Mouse (Mus musculus): ENCODE results near the gene Apbb2. TPM values are rescaled to one million over a fixed set of nuclear protein-coding genes. Genes with fewer than 3 reads are reported as not detected.

Gene Apbb2
- polyA plus RNA-seq, 1 experiment from 2014 or later: 48.9 TPM

DNA sequence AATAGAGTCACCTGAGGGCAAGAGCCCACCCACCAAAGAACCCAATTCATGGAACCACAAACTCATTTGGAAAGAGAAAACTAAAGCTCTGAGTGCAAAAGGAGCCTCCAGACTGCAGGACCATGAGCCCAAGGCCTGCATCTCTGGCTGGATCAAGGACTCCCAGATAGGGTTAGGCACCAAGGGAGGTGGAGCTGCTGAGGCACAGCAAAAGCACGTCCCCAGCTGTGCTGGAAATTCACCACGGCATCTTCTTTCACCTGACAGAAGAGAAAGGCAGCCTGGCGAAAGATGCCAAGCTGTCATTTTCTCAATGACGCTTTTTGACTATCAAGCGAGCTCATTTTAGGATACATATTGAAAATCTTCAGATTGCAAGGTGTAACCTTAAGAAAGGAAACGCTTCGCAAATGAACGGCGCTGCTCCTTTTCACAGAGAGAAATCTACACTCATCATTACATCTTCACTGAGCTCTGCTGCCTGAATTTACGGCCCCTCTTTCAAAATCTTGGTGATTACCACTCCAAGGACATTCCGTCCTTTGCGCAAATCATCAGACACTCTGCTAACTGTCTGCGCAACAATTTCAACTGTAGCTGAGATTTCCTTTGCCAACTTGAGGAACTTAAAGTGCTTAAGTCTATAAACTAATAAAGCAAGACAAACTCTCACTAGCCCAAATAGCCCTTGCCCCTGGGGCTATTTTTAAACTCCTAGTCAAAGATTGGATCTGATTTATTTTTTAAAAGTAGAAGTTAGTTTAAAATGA lies 46.3 kb downstream of the Apbb2 start:
- peak; percentile 97 for TF ChIP-seq EP300 (IDR thresholded peaks at IDR 0.05)
- no peak for TF ChIP-seq CTCF (IDR thresholded peaks at IDR 0.05)
- peak; percentile 78 for ATAC-seq
- H3K27ac ChIP-seq (ENCODE audit: low read length): peak overlapping the region; percentile 82
- no peaks in the 10 kb centered on the region for H3K36me3 ChIP-seq (ENCODE audit: insufficient read depth, low read length)
- 59% methylated on average over 13 of the region's 13 CpGs for WGBS
- no peak overlapping the region for H3K4me2 ChIP-seq (replicated peaks; ENCODE audit: low read depth, low read length)
- no peaks in the 10 kb centered on the region for H3K9me3 ChIP-seq (ENCODE audit: low read length)
- peaks cover 20% of the 10 kb centered on the region for H3K4me1 ChIP-seq (ENCODE audit: insufficient read depth, low read depth, low read length)
- no peak overlapping the region for H3K4me3 ChIP-seq (ENCODE audit: low read depth, low read length)
- DNase-seq (ENCODE audit: low spot score): peak; percentile 94
- H3K27me3 ChIP-seq (replicated peaks; ENCODE audit: insufficient read depth, low read length): no peaks in the 10 kb centered on the region
- no peak overlapping the region for H3K9ac ChIP-seq (replicated peaks; ENCODE audit: low read depth)

DNA sequence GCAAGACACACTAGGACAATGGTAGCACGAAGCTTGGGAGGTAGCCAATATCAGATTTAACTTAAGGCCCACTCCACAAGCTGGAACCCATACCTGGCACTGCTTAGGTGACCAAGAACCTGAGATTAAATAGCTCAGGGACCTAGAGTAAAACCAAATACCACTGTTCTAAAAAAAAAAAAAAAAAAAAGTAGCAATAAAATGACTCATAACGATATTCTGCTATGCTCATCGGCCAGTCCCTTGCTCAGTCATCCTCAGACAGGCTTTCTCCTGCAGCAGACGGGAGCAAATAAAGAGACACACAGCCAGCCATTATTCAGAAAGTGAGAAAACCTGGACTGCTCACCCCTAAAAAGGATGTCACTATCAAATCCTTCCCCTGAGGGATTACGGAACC lies 47.9 kb downstream of the Apbb2 start:
- ATAC-seq: no peak
- TF ChIP-seq EP300 (IDR thresholded peaks at IDR 0.05) (no peak), CTCF (IDR thresholded peaks at IDR 0.05) (no peak)

DNA sequence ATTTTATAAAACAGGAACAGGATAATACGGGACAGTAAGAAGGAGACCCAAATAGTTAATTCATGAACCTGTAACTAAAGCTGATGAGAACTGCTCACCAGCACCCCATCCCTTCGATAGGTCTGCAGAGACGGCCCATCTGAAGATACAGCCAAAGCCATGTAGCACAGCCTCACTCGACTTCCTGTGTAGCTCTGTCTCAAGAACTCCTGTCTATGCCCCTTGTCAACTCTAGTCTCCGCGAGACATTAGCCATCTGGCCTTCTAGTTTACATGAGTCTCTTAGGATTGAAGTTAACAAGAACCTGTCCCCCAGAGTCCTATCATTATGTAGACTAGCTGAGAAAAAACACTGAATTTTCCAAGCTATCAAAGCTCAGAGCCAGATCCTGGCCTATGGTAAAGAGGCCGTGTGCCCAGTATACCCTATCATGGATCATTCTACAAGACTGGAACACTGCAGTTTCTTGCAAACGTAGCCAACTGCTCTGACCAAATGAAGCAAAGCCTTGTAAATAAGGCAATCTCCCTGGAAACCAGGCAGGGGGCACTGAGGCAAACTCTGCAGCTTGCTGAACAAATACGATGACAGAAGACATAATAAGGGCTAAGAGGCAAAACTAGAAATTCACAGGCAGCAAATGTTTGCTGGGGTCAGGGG lies 49.3 kb downstream of the Apbb2 start:
- WGBS: 45% methylated on average over 9 of the region's 9 CpGs
- peak; percentile 43; the same call in 1 of the 2 replicates for ATAC-seq
- H3K4me3 ChIP-seq (ENCODE audit: low read depth, low read length): no peak overlapping the region

More for the DNA sequence above, 47.9 kb downstream of the Apbb2 start:
- Histone ChIP-seq H3K9me3 (ENCODE audit: low read length) (no peaks in the 10 kb centered on the region), H3K4me2 (replicated peaks; ENCODE audit: low read depth, low read length) (no peak overlapping the region), H3K27ac (ENCODE audit: low read length) (0 out of 2 replicates have a peak overlapping the region, but pooled peaks have one; percentile 7), H3K9ac (replicated peaks; ENCODE audit: low read depth) (no peak overlapping the region), H3K36me3 (ENCODE audit: insufficient read depth, low read length) (no peaks in the 10 kb centered on the region), H3K4me1 (ENCODE audit: insufficient read depth, low read depth, low read length) (peaks cover 20% of the 10 kb centered on the region), H3K4me3 (ENCODE audit: low read depth, low read length) (no peak overlapping the region), H3K27me3 (replicated peaks; ENCODE audit: insufficient read depth, low read length) (no peaks in the 10 kb centered on the region)
- 93% methylated on average over 5 of the region's 5 CpGs for WGBS
- no peak for DNase-seq (ENCODE audit: low spot score)

DNA sequence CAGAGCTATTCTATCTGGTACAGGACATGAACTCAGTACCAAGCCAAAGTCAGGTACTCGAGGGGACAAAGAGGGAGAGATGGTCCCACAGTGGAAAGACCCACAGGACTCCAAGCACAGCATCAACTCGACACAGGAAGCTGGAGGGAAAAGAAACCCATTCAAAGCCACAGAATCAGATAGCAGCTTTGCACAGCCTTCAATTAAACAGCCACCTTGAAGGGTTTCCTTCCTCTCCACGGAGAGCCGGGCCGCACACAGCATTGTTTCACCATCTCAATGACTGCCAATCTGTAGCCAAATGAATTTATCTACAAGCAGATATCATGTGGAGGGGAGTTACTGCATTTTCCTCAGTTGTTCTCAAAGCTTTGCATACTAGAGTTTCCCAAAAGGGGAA lies 50.6 kb downstream of the Apbb2 start:
- ATAC-seq: peak; percentile 27
- no peak overlapping the region for H3K9ac ChIP-seq (replicated peaks; ENCODE audit: low read depth)
- 31% methylated on average over 5 of the region's 5 CpGs for WGBS

More for the DNA sequence above, 49.3 kb downstream of the Apbb2 start:
- H3K27me3 ChIP-seq (replicated peaks; ENCODE audit: insufficient read depth, low read length): no peaks in the 10 kb centered on the region
- peak overlapping the region; percentile 43; the same call in 1 of the 2 replicates for H3K27ac ChIP-seq (ENCODE audit: low read length)
- H3K9me3 ChIP-seq (ENCODE audit: low read length): no peaks in the 10 kb centered on the region
- DNase-seq (ENCODE audit: low spot score): peak; percentile 46
- TF ChIP-seq CTCF (IDR thresholded peaks at IDR 0.05): no peak
- TF ChIP-seq EP300 (IDR thresholded peaks at IDR 0.05): no peak
- peaks cover 20% of the 10 kb centered on the region for H3K4me1 ChIP-seq (ENCODE audit: insufficient read depth, low read depth, low read length)
- H3K4me2 ChIP-seq (replicated peaks; ENCODE audit: low read depth, low read length): no peak overlapping the region
- no peak overlapping the region for H3K9ac ChIP-seq (replicated peaks; ENCODE audit: low read depth)
- no peaks in the 10 kb centered on the region for H3K36me3 ChIP-seq (ENCODE audit: insufficient read depth, low read length)

DNA sequence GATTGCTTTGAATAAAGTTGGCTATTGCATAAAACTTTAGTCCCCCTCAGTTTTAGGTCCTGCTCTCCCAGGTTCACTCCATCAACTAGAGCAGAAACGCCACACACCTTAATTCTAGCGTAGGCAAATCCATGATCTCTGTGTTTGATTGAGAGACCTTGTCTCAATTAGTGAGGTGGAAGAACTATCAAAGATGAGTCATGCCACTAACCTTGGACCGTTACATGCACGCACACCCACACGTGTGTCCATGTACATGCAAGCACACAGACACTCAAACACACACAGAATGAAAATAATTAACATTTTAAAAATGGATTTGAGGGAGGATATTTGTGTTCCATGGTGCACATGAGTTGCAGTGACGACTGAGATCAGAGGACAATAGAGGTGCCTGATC lies 51.2 kb downstream of the Apbb2 start:
- TF ChIP-seq EP300 (IDR thresholded peaks at IDR 0.05) (no peak), CTCF (IDR thresholded peaks at IDR 0.05) (no peak)
- no peak overlapping the region for H3K4me3 ChIP-seq (ENCODE audit: low read depth, low read length)
- H3K27me3 ChIP-seq (replicated peaks; ENCODE audit: insufficient read depth, low read length): no peaks in the 10 kb centered on the region
- H3K36me3 ChIP-seq (ENCODE audit: insufficient read depth, low read length): no peaks in the 10 kb centered on the region
- no peak overlapping the region for H3K27ac ChIP-seq (ENCODE audit: low read length)
- H3K4me1 ChIP-seq (ENCODE audit: insufficient read depth, low read depth, low read length): peaks cover 20% of the 10 kb centered on the region
- H3K4me2 ChIP-seq (replicated peaks; ENCODE audit: low read depth, low read length): no peak overlapping the region
- DNase-seq (ENCODE audit: low spot score) (no peak), ATAC-seq (no peak)
- WGBS: 90% methylated on average over 6 of the region's 6 CpGs
- H3K9me3 ChIP-seq (ENCODE audit: low read length): no peaks in the 10 kb centered on the region
- H3K9ac ChIP-seq (replicated peaks; ENCODE audit: low read depth): no peak overlapping the region

More for the DNA sequence above, 50.6 kb downstream of the Apbb2 start:
- no peaks in the 10 kb centered on the region for H3K27me3 ChIP-seq (replicated peaks; ENCODE audit: insufficient read depth, low read length)
- no peaks in the 10 kb centered on the region for H3K9me3 ChIP-seq (ENCODE audit: low read length)
- peak; percentile 35; the same call in 1 of the 2 replicates for TF ChIP-seq EP300 (IDR thresholded peaks at IDR 0.05)
- no peak for TF ChIP-seq CTCF (IDR thresholded peaks at IDR 0.05)
- H3K36me3 ChIP-seq (ENCODE audit: insufficient read depth, low read length): no peaks in the 10 kb centered on the region
- 0 out of 2 replicates have a peak overlapping the region, but pooled peaks have one; percentile 4 for H3K27ac ChIP-seq (ENCODE audit: low read length)
- no peak overlapping the region for H3K4me3 ChIP-seq (ENCODE audit: low read depth, low read length)
- no peak overlapping the region for H3K4me2 ChIP-seq (replicated peaks; ENCODE audit: low read depth, low read length)
- DNase-seq (ENCODE audit: low spot score): no peak
- peaks cover 16% of the 10 kb centered on the region for H3K4me1 ChIP-seq (ENCODE audit: insufficient read depth, low read depth, low read length)

DNA sequence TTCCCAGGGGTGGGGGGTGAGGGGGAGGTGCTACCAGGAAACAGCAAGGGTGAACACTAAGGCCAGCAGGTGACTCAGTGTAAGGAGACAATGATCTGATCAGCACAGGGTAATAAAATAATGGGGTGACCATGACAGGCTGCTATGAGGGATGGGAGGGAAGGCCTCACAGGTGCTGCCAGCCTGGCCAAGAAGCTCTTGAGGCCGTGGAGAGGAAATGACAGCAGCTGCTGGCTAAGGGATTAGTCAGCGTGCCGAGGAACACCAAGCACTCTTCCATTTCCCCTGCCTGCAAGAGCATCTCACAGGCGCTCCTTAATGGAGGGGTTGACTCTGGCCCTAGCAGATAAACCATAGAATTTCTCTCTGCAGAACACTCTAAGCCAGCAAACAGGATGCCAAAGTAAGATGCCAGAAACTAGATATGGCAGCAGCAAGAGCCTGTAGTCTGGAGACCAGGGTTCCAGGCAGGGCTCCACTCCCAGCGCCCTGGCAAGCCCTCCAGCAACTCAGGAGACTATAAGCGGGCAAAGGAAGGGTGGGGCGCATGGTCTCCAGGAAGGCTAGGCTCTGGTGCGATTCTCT lies 58.9 kb downstream of the Apbb2 start:
- Histone ChIP-seq H3K36me3 (ENCODE audit: insufficient read depth, low read length) (no peaks in the 10 kb centered on the region), H3K4me1 (ENCODE audit: insufficient read depth, low read depth, low read length) (peaks cover 16% of the 10 kb centered on the region; the same call in 1 of the 2 replicates), H3K4me2 (replicated peaks; ENCODE audit: low read depth, low read length) (no peak overlapping the region), H3K27ac (ENCODE audit: low read length) (peak overlapping the region; percentile 62), H3K9ac (replicated peaks; ENCODE audit: low read depth) (no peak overlapping the region), H3K27me3 (replicated peaks; ENCODE audit: insufficient read depth, low read length) (no peaks in the 10 kb centered on the region), H3K9me3 (ENCODE audit: low read length) (no peaks in the 10 kb centered on the region; the same call in 1 of the 2 replicates), H3K4me3 (ENCODE audit: low read depth, low read length) (no peak overlapping the region)
- 49% methylated on average over 8 of the region's 8 CpGs for WGBS
- ATAC-seq (peak; percentile 84), DNase-seq (ENCODE audit: low spot score) (peak; percentile 57)
- TF ChIP-seq CTCF (IDR thresholded peaks at IDR 0.05): no peak
- TF ChIP-seq EP300 (IDR thresholded peaks at IDR 0.05): no peak; the same call in 1 of the 2 replicates

Data from lung, postnatal 0 days (tissue).